Mouse (Mus musculus) megakaryocyte-erythroid progenitor cell, adult 5 weeks (primary cell): ENCODE data around the gene Rnls. TPM values are rescaled to one million over a fixed set of nuclear protein-coding genes. Genes with fewer than 3 reads are reported as not detected.

Experiments
- polyA plus RNA-seq: library from polyadenylated mRNA; stranded (reverse); fragments of >175 nt; gene quantifications from 2 replicates; pipeline ENCODE4 v1.2.3, GENCODE M21; 2012

The Rnls gene
- 1.1 and 1.3 TPM in 2 replicates for polyA plus RNA-seq

DNA sequence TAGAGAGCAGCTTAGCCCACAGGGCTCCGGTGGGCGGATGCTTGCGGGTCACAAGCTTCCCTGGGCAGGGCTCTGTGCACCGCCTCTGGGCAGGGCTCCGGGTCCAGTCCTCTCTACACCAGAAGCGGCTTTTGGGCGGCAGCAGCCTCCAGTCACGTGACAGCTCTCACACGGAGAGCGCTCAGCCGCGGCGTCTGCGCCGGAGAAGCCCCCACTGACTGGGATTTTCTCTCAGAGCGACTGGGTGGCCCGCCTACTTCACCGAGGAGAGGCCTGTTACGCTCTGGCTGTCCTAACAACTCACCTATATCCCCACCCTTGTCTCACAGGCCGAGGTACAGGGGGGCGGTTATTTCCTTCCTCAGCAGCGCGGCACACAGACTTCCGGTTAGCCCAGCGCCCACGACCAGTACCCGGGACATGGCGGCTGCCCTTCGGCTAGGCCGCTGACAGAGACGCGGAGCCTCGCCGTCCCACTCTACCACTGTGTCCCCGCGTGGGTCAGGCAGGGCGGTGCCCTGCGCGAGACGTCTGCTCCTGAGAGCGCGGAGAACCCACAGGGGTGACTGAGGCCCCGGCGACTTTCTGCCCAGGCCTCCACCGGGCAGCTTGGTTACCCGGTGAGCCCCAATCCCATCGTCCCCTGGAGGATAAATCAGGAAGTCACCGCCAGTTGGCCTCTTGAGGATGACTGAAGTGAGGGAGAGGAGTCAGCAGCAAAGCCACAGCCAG is at the start of gene Rnls:
TSS of gene Rnls (minus strand) at position 645 of the 732 bp plus-strand sequence.

Other genes with a start within 250 kb of the Rnls start
- gene Lipo4, start 125.5 kb upstream of the Rnls start, polyA plus RNA-seq: not detected in 2 replicates
- gene Gm8978, start 233.0 kb upstream of the Rnls start, polyA plus RNA-seq: not detected in 2 replicates